Mouse (Mus musculus): ENCODE data around the gene Rtn4. TPM values are rescaled to one million over a fixed set of nuclear protein-coding genes. Genes with fewer than 3 reads are reported as not detected.

Gene Rtn4
- polyA plus RNA-seq, 1 experiment from 2014 or later = 91.9 TPM

GRCm38 (mm10) chr11:29702721-29703120 lies 10.0 kb downstream of the Rtn4 start:
- ATAC-seq (ENCODE audit: low read depth) = no peak
- no peak overlapping the region for H3K9ac ChIP-seq (replicated peaks; ENCODE audit: low read depth, low read length)
- 70% methylated on average over 3 of the region's 3 CpGs for WGBS
- H3K9me3 ChIP-seq (ENCODE audit: control insufficient read depth, low read length) = no peaks in the 10 kb centered on the region
- peaks cover 14% of the 10 kb centered on the region; the same call in 1 of the 2 replicates for H3K36me3 ChIP-seq (ENCODE audit: control insufficient read depth, insufficient read depth, low read length)
- no peaks in the 10 kb centered on the region for H3K4me1 ChIP-seq (ENCODE audit: control insufficient read depth, insufficient read depth, low read length)
- H3K4me3 ChIP-seq (ENCODE audit: low read depth, low read length) = no peak overlapping the region
- H3K27me3 ChIP-seq (ENCODE audit: control insufficient read depth, insufficient read depth, low read length) = no peaks in the 10 kb centered on the region
- no peak overlapping the region for H3K27ac ChIP-seq (ENCODE audit: low read depth, low read length)
- no peak overlapping the region for H3K4me2 ChIP-seq (ENCODE audit: low read depth, low read length)

- H3K4me2 ChIP-seq (ENCODE audit: low read depth, low read length) = no peak overlapping the region
- H3K4me1 ChIP-seq (ENCODE audit: control insufficient read depth, insufficient read depth, low read length) = no peaks in the 10 kb centered on the region
- H3K36me3 ChIP-seq (ENCODE audit: control insufficient read depth, insufficient read depth, low read length) = peaks cover 23% of the 10 kb centered on the region; the same call in 1 of the 2 replicates
- no peak overlapping the region for H3K4me3 ChIP-seq (ENCODE audit: low read depth, low read length)
- no peak overlapping the region for H3K27ac ChIP-seq (ENCODE audit: low read depth, low read length)
- H3K27me3 ChIP-seq (ENCODE audit: control insufficient read depth, insufficient read depth, low read length) = no peaks in the 10 kb centered on the region
- H3K9ac ChIP-seq (replicated peaks; ENCODE audit: low read depth, low read length) = no peak overlapping the region
- H3K9me3 ChIP-seq (ENCODE audit: control insufficient read depth, low read length) = no peaks in the 10 kb centered on the region
- ATAC-seq (ENCODE audit: low read depth) = no peak
Measured at GRCm38 (mm10) chr11:29705263-29705662, 12.5 kb downstream of the Rtn4 start.

GRCm38 (mm10) chr11:29706845-29707244 lies 14.1 kb downstream of the Rtn4 start:
- Histone ChIP-seq H3K4me1 (ENCODE audit: control insufficient read depth, insufficient read depth, low read length) (no peaks in the 10 kb centered on the region), H3K27ac (ENCODE audit: low read depth, low read length) (no peak overlapping the region), H3K36me3 (ENCODE audit: control insufficient read depth, insufficient read depth, low read length) (peaks cover 23% of the 10 kb centered on the region; the same call in 1 of the 2 replicates), H3K27me3 (ENCODE audit: control insufficient read depth, insufficient read depth, low read length) (no peaks in the 10 kb centered on the region), H3K9ac (replicated peaks; ENCODE audit: low read depth, low read length) (no peak overlapping the region), H3K9me3 (ENCODE audit: control insufficient read depth, low read length) (no peaks in the 10 kb centered on the region), H3K4me3 (ENCODE audit: low read depth, low read length) (no peak overlapping the region), H3K4me2 (ENCODE audit: low read depth, low read length) (no peak overlapping the region)
- ATAC-seq (ENCODE audit: low read depth) = no peak
- WGBS = 97% methylated on average over 4 of the region's 4 CpGs

- Histone ChIP-seq H3K27me3 (ENCODE audit: control insufficient read depth, insufficient read depth, low read length) (no peaks in the 10 kb centered on the region), H3K27ac (ENCODE audit: low read depth, low read length) (no peak overlapping the region), H3K4me2 (ENCODE audit: low read depth, low read length) (no peak overlapping the region), H3K4me3 (ENCODE audit: low read depth, low read length) (no peak overlapping the region), H3K9ac (replicated peaks; ENCODE audit: low read depth, low read length) (no peak overlapping the region), H3K36me3 (ENCODE audit: control insufficient read depth, insufficient read depth, low read length) (peaks cover 23% of the 10 kb centered on the region; the same call in 1 of the 2 replicates), H3K4me1 (ENCODE audit: control insufficient read depth, insufficient read depth, low read length) (no peaks in the 10 kb centered on the region), H3K9me3 (ENCODE audit: control insufficient read depth, low read length) (no peaks in the 10 kb centered on the region)
- ATAC-seq (ENCODE audit: low read depth) = no peak
Measured at GRCm38 (mm10) chr11:29709512-29709911, 16.8 kb downstream of the Rtn4 start.

GRCm38 (mm10) chr11:29714114-29714513 lies 21.4 kb downstream of the Rtn4 start:
- no peaks in the 10 kb centered on the region for H3K9me3 ChIP-seq (ENCODE audit: control insufficient read depth, low read length)
- H3K4me3 ChIP-seq (ENCODE audit: low read depth, low read length) = no peak overlapping the region
- no peak overlapping the region for H3K4me2 ChIP-seq (ENCODE audit: low read depth, low read length)
- 91% methylated on average over 7 of the region's 7 CpGs for WGBS
- no peaks in the 10 kb centered on the region for H3K4me1 ChIP-seq (ENCODE audit: control insufficient read depth, insufficient read depth, low read length)
- ATAC-seq (ENCODE audit: low read depth) = no peak
- no peak overlapping the region for H3K9ac ChIP-seq (replicated peaks; ENCODE audit: low read depth, low read length)
- no peaks in the 10 kb centered on the region for H3K27me3 ChIP-seq (ENCODE audit: control insufficient read depth, insufficient read depth, low read length)
- no peak overlapping the region for H3K27ac ChIP-seq (ENCODE audit: low read depth, low read length)
- no peaks in the 10 kb centered on the region; the same call in 1 of the 2 replicates for H3K36me3 ChIP-seq (ENCODE audit: control insufficient read depth, insufficient read depth, low read length)

GRCm38 (mm10) chr11:29714789-29715188 lies 22.0 kb downstream of the Rtn4 start:
- no peaks in the 10 kb centered on the region for H3K27me3 ChIP-seq (ENCODE audit: control insufficient read depth, insufficient read depth, low read length)
- WGBS = 90% methylated on average over 2 of the region's 2 CpGs
- H3K4me2 ChIP-seq (ENCODE audit: low read depth, low read length) = no peak overlapping the region
- no peaks in the 10 kb centered on the region for H3K4me1 ChIP-seq (ENCODE audit: control insufficient read depth, insufficient read depth, low read length)
- H3K9ac ChIP-seq (replicated peaks; ENCODE audit: low read depth, low read length) = no peak overlapping the region
- no peak overlapping the region for H3K4me3 ChIP-seq (ENCODE audit: low read depth, low read length)
- no peaks in the 10 kb centered on the region; the same call in 1 of the 2 replicates for H3K36me3 ChIP-seq (ENCODE audit: control insufficient read depth, insufficient read depth, low read length)
- no peaks in the 10 kb centered on the region for H3K9me3 ChIP-seq (ENCODE audit: control insufficient read depth, low read length)
- no peak for ATAC-seq (ENCODE audit: low read depth)
- no peak overlapping the region for H3K27ac ChIP-seq (ENCODE audit: low read depth, low read length)

- H3K36me3 ChIP-seq (ENCODE audit: control insufficient read depth, insufficient read depth, low read length) = no peaks in the 10 kb centered on the region
- H3K27me3 ChIP-seq (ENCODE audit: control insufficient read depth, insufficient read depth, low read length) = no peaks in the 10 kb centered on the region
- no peaks in the 10 kb centered on the region for H3K4me1 ChIP-seq (ENCODE audit: control insufficient read depth, insufficient read depth, low read length)
- H3K9ac ChIP-seq (replicated peaks; ENCODE audit: low read depth, low read length) = no peak overlapping the region
- 96% methylated on average over 3 of the region's 3 CpGs for WGBS
- no peaks in the 10 kb centered on the region for H3K9me3 ChIP-seq (ENCODE audit: control insufficient read depth, low read length)
- H3K4me2 ChIP-seq (ENCODE audit: low read depth, low read length) = no peak overlapping the region
- H3K4me3 ChIP-seq (ENCODE audit: low read depth, low read length) = no peak overlapping the region
- ATAC-seq (ENCODE audit: low read depth) = no peak
- no peak overlapping the region for H3K27ac ChIP-seq (ENCODE audit: low read depth, low read length)
Measured at GRCm38 (mm10) chr11:29715499-29715898, 22.8 kb downstream of the Rtn4 start.

- H3K9me3 ChIP-seq (ENCODE audit: control insufficient read depth, low read length) = no peaks in the 10 kb centered on the region
- no peaks in the 10 kb centered on the region for H3K27me3 ChIP-seq (ENCODE audit: control insufficient read depth, insufficient read depth, low read length)
- no peaks in the 10 kb centered on the region for H3K36me3 ChIP-seq (ENCODE audit: control insufficient read depth, insufficient read depth, low read length)
- H3K9ac ChIP-seq (replicated peaks; ENCODE audit: low read depth, low read length) = no peak overlapping the region
- H3K4me1 ChIP-seq (ENCODE audit: control insufficient read depth, insufficient read depth, low read length) = no peaks in the 10 kb centered on the region
- no peak overlapping the region for H3K27ac ChIP-seq (ENCODE audit: low read depth, low read length)
- no peak overlapping the region for H3K4me2 ChIP-seq (ENCODE audit: low read depth, low read length)
- WGBS = 68% methylated on average over 6 of the region's 6 CpGs
- H3K4me3 ChIP-seq (ENCODE audit: low read depth, low read length) = no peak overlapping the region
- no peak for ATAC-seq (ENCODE audit: low read depth)
Measured at GRCm38 (mm10) chr11:29718541-29718940, 25.8 kb downstream of the Rtn4 start.

GRCm38 (mm10) chr11:29719597-29719996 lies 26.9 kb downstream of the Rtn4 start:
- no peak overlapping the region for H3K9ac ChIP-seq (replicated peaks; ENCODE audit: low read depth, low read length)
- no peak for ATAC-seq (ENCODE audit: low read depth)

GRCm38 (mm10) chr11:29724213-29724612 lies 31.5 kb downstream of the Rtn4 start:
- Histone ChIP-seq H3K4me3 (ENCODE audit: low read depth, low read length) (no peak overlapping the region), H3K36me3 (ENCODE audit: control insufficient read depth, insufficient read depth, low read length) (no peaks in the 10 kb centered on the region), H3K27ac (ENCODE audit: low read depth, low read length) (no peak overlapping the region), H3K4me1 (ENCODE audit: control insufficient read depth, insufficient read depth, low read length) (no peaks in the 10 kb centered on the region), H3K4me2 (ENCODE audit: low read depth, low read length) (no peak overlapping the region), H3K9ac (replicated peaks; ENCODE audit: low read depth, low read length) (no peak overlapping the region), H3K9me3 (ENCODE audit: control insufficient read depth, low read length) (no peaks in the 10 kb centered on the region), H3K27me3 (ENCODE audit: control insufficient read depth, insufficient read depth, low read length) (no peaks in the 10 kb centered on the region)
- whole genome bisulfite sequencing = 91% methylated on average over 2 of the region's 2 CpGs
- no peak for ATAC-seq (ENCODE audit: low read depth)

More at GRCm38 (mm10) chr11:29719597-29719996, 26.9 kb downstream of the Rtn4 start:
- Histone ChIP-seq H3K27ac (ENCODE audit: low read depth, low read length) (no peak overlapping the region), H3K9me3 (ENCODE audit: control insufficient read depth, low read length) (no peaks in the 10 kb centered on the region), H3K4me3 (ENCODE audit: low read depth, low read length) (no peak overlapping the region), H3K27me3 (ENCODE audit: control insufficient read depth, insufficient read depth, low read length) (no peaks in the 10 kb centered on the region), H3K4me2 (ENCODE audit: low read depth, low read length) (no peak overlapping the region), H3K36me3 (ENCODE audit: control insufficient read depth, insufficient read depth, low read length) (no peaks in the 10 kb centered on the region), H3K4me1 (ENCODE audit: control insufficient read depth, insufficient read depth, low read length) (no peaks in the 10 kb centered on the region)
- 83% methylated on average over 1 of the region's 1 CpGs for whole genome bisulfite sequencing
